Mouse (Mus musculus): ENCODE data around the gene Gm14322. TPM values are rescaled to one million over a fixed set of nuclear protein-coding genes. Genes with fewer than 3 reads are reported as not detected.
A peak's percentile ranks its signal among the peaks of the same experiment; 100 is the strongest.
"Not testable (repeated sequence)": the region's sequence is repeated elsewhere in the genome, so short reads cannot be mapped to it uniquely, and the experiment has no call there.

The Gm14322 gene
- 10.6 and 14.2 TPM in 2 replicates for polyA plus RNA-seq (2014; fragmentation: Nextera tagmentation; extraction: Ambion mirVana)

- not testable (repeated sequence) for H3K4me2 ChIP-seq (ENCODE audit: low read depth, low read length, severe bottlenecking); H3K9me3 ChIP-seq (ENCODE audit: control insufficient read depth, low read length); H3K4me1 ChIP-seq (replicated peaks; ENCODE audit: control insufficient read depth, insufficient read depth, low read length); H3K36me3 ChIP-seq (ENCODE audit: control insufficient read depth, insufficient read depth, low read length); H3K27ac ChIP-seq (ENCODE audit: low read depth, low read length); H3K9ac ChIP-seq (ENCODE audit: low read length); H3K27me3 ChIP-seq (ENCODE audit: control insufficient read depth, insufficient read depth, low read length); ATAC-seq (replicated peaks; ENCODE audit: low FRiP score)
- DNase-seq (ENCODE audit: low spot score), result peak; percentile 31
- 32% methylated on average over 9 of the region's 9 CpGs for WGBS
- peak within 1 kb of the TSS; percentile 22 for H3K4me3 ChIP-seq (ENCODE audit: low read depth, low read length)
Observed at GRCm38 (mm10) chr2:177758941-177759558, at the start of gene Gm14322. TSS of gene Gm14322 (plus strand) at chr2:177759288.

GRCm38 (mm10) chr2:177741487-177741886 is 17.6 kb upstream of the Gm14322 start:
- peak; percentile 8 for DNase-seq (ENCODE audit: low spot score)
- not testable (repeated sequence) for H3K4me3 ChIP-seq (ENCODE audit: low read depth, low read length); H3K9ac ChIP-seq (ENCODE audit: low read length); H3K4me2 ChIP-seq (ENCODE audit: low read depth, low read length, severe bottlenecking); H3K27ac ChIP-seq (ENCODE audit: low read depth, low read length); H3K9me3 ChIP-seq (ENCODE audit: control insufficient read depth, low read length); H3K27me3 ChIP-seq (ENCODE audit: control insufficient read depth, insufficient read depth, low read length); H3K36me3 ChIP-seq (ENCODE audit: control insufficient read depth, insufficient read depth, low read length); ATAC-seq (replicated peaks; ENCODE audit: low FRiP score); H3K4me1 ChIP-seq (replicated peaks; ENCODE audit: control insufficient read depth, insufficient read depth, low read length)
- 79% methylated on average over 4 of the region's 10 CpGs for WGBS

- not testable (repeated sequence) for H3K4me1 ChIP-seq (replicated peaks; ENCODE audit: control insufficient read depth, insufficient read depth, low read length); H3K4me3 ChIP-seq (ENCODE audit: low read depth, low read length); H3K4me2 ChIP-seq (ENCODE audit: low read depth, low read length, severe bottlenecking); ATAC-seq (replicated peaks; ENCODE audit: low FRiP score); H3K27me3 ChIP-seq (ENCODE audit: control insufficient read depth, insufficient read depth, low read length); H3K27ac ChIP-seq (ENCODE audit: low read depth, low read length); H3K9me3 ChIP-seq (ENCODE audit: control insufficient read depth, low read length); H3K9ac ChIP-seq (ENCODE audit: low read length); DNase-seq (ENCODE audit: low spot score); H3K36me3 ChIP-seq (ENCODE audit: control insufficient read depth, insufficient read depth, low read length)
- 74% methylated on average over 1 of the region's 1 CpGs for WGBS
Observed at GRCm38 (mm10) chr2:177787351-177787750, 28.3 kb downstream of the Gm14322 start.

- not testable (repeated sequence) for H3K9ac ChIP-seq (ENCODE audit: low read length); DNase-seq (ENCODE audit: low spot score); H3K4me2 ChIP-seq (ENCODE audit: low read depth, low read length, severe bottlenecking); H3K36me3 ChIP-seq (ENCODE audit: control insufficient read depth, insufficient read depth, low read length); H3K27me3 ChIP-seq (ENCODE audit: control insufficient read depth, insufficient read depth, low read length); H3K4me1 ChIP-seq (replicated peaks; ENCODE audit: control insufficient read depth, insufficient read depth, low read length); H3K9me3 ChIP-seq (ENCODE audit: control insufficient read depth, low read length); ATAC-seq (replicated peaks; ENCODE audit: low FRiP score); H3K4me3 ChIP-seq (ENCODE audit: low read depth, low read length); H3K27ac ChIP-seq (ENCODE audit: low read depth, low read length)
- WGBS, result no CpG with 5 or more reads among the region's 2 CpGs
Observed at GRCm38 (mm10) chr2:177806170-177806569, 47.1 kb downstream of the Gm14322 start.

Other genes starting within 250 kb of the Gm14322 start
- gene Gm14406, start 181.1 kb upstream of the Gm14322 start, polyA plus RNA-seq (2014; fragmentation: Nextera tagmentation; extraction: Ambion mirVana), result not detected in 2 replicates
- 41.0 and 50.2 TPM in 2 replicates for gene Gm14325, start 81.0 kb downstream of the Gm14322 start, polyA plus RNA-seq (2014; fragmentation: Nextera tagmentation; extraction: Ambion mirVana)
- 1.7 and 3.2 TPM in 2 replicates for gene Gm14327, start 137.8 kb downstream of the Gm14322 start, polyA plus RNA-seq (2014; fragmentation: Nextera tagmentation; extraction: Ambion mirVana)
- gene Zfp972, start 166.3 kb downstream of the Gm14322 start, polyA plus RNA-seq (2014; fragmentation: Nextera tagmentation; extraction: Ambion mirVana), result 0.52 TPM in 1 of 2 replicates, not detected in the other
- 16.2 and 20.0 TPM in 2 replicates for gene Gm14326, start 198.0 kb downstream of the Gm14322 start, polyA plus RNA-seq (2014; fragmentation: Nextera tagmentation; extraction: Ambion mirVana)